9 mouse cellular contexts compared by ENCODE assay signal in genomic region chr4:45492681-45493081, GRCm38 (mm10). TPM values are rescaled to one million over a fixed set of nuclear protein-coding genes. Genes with fewer than 3 reads are reported as not detected.
DNase-seq lines count a peak whose midpoint lies in the region; ATAC-seq and TF ChIP-seq lines count a peak whose summit lies in the region.
"Had no signal": no experiment of that assay in that cellular context is flagged by ENCODE, and none has a peak within 500 bp of the region (broad histone marks: within the 10 kb centered on the region; RNA-seq: fewer than 3 reads in every experiment).

No protein-coding gene starts in this region.

- H3K4me2 ChIP-seq in hindbrain, embryonic 12.5 days (replicated peaks) = 0 out of 2 replicates have a peak overlapping the region, but pooled peaks have one; percentile 3
- H3K4me2 ChIP-seq in hindbrain, embryonic 16.5 days (ENCODE audit: low read length) = no peak overlapping the region
- H3K4me2 ChIP-seq in forebrain, postnatal 0 days (ENCODE audit: low read depth) = no peak overlapping the region
- no peak overlapping the region for H3K4me2 ChIP-seq in liver, postnatal 0 days (ENCODE audit: low read depth, low read length)
- H3K4me2 ChIP-seq in neural tube, embryonic 15.5 days = no peak overlapping the region

- no peak overlapping the region for H3K4me3 ChIP-seq in hindbrain, embryonic 12.5 days
- no peak overlapping the region for H3K4me3 ChIP-seq in hindbrain, embryonic 16.5 days (ENCODE audit: low read length)
- H3K4me3 ChIP-seq in embryonic facial prominence, embryonic 10.5 days = peak overlapping the region; percentile 26; the same call in 1 of the 2 replicates
- no peak overlapping the region for H3K4me3 ChIP-seq in forebrain, postnatal 0 days (ENCODE audit: low read depth, low read length)
- H3K4me3 ChIP-seq in liver, postnatal 0 days (ENCODE audit: low read depth, low read length) = no peak overlapping the region
- H3K4me3 ChIP-seq in neural tube, embryonic 15.5 days (replicated peaks) = no peak overlapping the region

- intact Hi-C loops in left cerebral cortex, postnatal 10 days (cut with DNase I) = no loop called here

- no peak for ATAC-seq in hindbrain, embryonic 12.5 days (ENCODE audit: low FRiP score)
- no peak for ATAC-seq in hindbrain, embryonic 16.5 days
- no peak for ATAC-seq in forebrain, postnatal 0 days
- no peak for ATAC-seq in liver, postnatal 0 days
- no peak for ATAC-seq in cerebellum, adult (ENCODE audit: insufficient number of reproducible peaks, low FRiP score, low TSS enrichment)
- ATAC-seq in neural tube, embryonic 15.5 days (ENCODE audit: low FRiP score) = no peak

- H3K36me3 ChIP-seq in hindbrain, embryonic 12.5 days = no peaks in the 10 kb centered on the region
- H3K36me3 ChIP-seq in hindbrain, embryonic 16.5 days (ENCODE audit: control insufficient read depth, insufficient read depth, low read length) = no peaks in the 10 kb centered on the region
- peaks cover 6% of the 10 kb centered on the region for H3K36me3 ChIP-seq in embryonic facial prominence, embryonic 10.5 days (replicated peaks)
- no peaks in the 10 kb centered on the region; the same call in 1 of the 2 replicates for H3K36me3 ChIP-seq in forebrain, postnatal 0 days (ENCODE audit: insufficient read depth)
- 0 out of 2 replicates have a peak, but pooled peaks cover 4% of the 10 kb centered on the region for H3K36me3 ChIP-seq in liver, postnatal 0 days (replicated peaks; ENCODE audit: insufficient read depth, low read length)
- no peaks in the 10 kb centered on the region for H3K36me3 ChIP-seq in neural tube, embryonic 15.5 days

- peaks cover 95% of the 10 kb centered on the region for H3K4me1 ChIP-seq in hindbrain, embryonic 12.5 days
- H3K4me1 ChIP-seq in hindbrain, embryonic 16.5 days (ENCODE audit: control insufficient read depth, insufficient read depth, low read depth, low read length) = peaks cover 54% of the 10 kb centered on the region
- H3K4me1 ChIP-seq in embryonic facial prominence, embryonic 10.5 days = peaks cover 98% of the 10 kb centered on the region
- H3K4me1 ChIP-seq in forebrain, postnatal 0 days (ENCODE audit: insufficient read depth) = peaks cover 35% of the 10 kb centered on the region
- H3K4me1 ChIP-seq in liver, postnatal 0 days (ENCODE audit: insufficient read depth) = peaks cover 77% of the 10 kb centered on the region
- H3K4me1 ChIP-seq in neural tube, embryonic 15.5 days = peaks cover 85% of the 10 kb centered on the region

- no peak overlapping the region for H3K9ac ChIP-seq in hindbrain, embryonic 12.5 days
- no peak overlapping the region for H3K9ac ChIP-seq in hindbrain, embryonic 16.5 days (ENCODE audit: low read depth, low read length)
- no peak overlapping the region for H3K9ac ChIP-seq in forebrain, postnatal 0 days
- no peak overlapping the region for H3K9ac ChIP-seq in liver, postnatal 0 days (replicated peaks)
- H3K9ac ChIP-seq in neural tube, embryonic 15.5 days (replicated peaks) = no peak overlapping the region

- 0 out of 2 replicates have a peak overlapping the region, but pooled peaks have one; percentile 23 for H3K27ac ChIP-seq in hindbrain, embryonic 12.5 days
- H3K27ac ChIP-seq in hindbrain, embryonic 16.5 days (ENCODE audit: low read depth, low read length) = no peak overlapping the region
- peak overlapping the region; percentile 80 for H3K27ac ChIP-seq in embryonic facial prominence, embryonic 10.5 days (replicated peaks)
- H3K27ac ChIP-seq in forebrain, postnatal 0 days (ENCODE audit: low read depth, low read length) = peak overlapping the region; percentile 29; the same call in 1 of the 2 replicates
- H3K27ac ChIP-seq in liver, postnatal 0 days (ENCODE audit: low read depth) = 0 out of 2 replicates have a peak overlapping the region, but pooled peaks have one; percentile 82
- no peak overlapping the region for H3K27ac ChIP-seq in neural tube, embryonic 15.5 days (replicated peaks)

- no peaks in the 10 kb centered on the region for H3K9me3 ChIP-seq in hindbrain, embryonic 12.5 days (replicated peaks)
- no peaks in the 10 kb centered on the region for H3K9me3 ChIP-seq in hindbrain, embryonic 16.5 days (ENCODE audit: control insufficient read depth, low read length)
- no peaks in the 10 kb centered on the region for H3K9me3 ChIP-seq in embryonic facial prominence, embryonic 10.5 days
- no peaks in the 10 kb centered on the region for H3K9me3 ChIP-seq in forebrain, postnatal 0 days (ENCODE audit: low read length)
- no peaks in the 10 kb centered on the region for H3K9me3 ChIP-seq in liver, postnatal 0 days (ENCODE audit: low read length)
- H3K9me3 ChIP-seq in neural tube, embryonic 15.5 days (replicated peaks) = no peaks in the 10 kb centered on the region

- peaks cover 13% of the 10 kb centered on the region; the same call in 1 of the 2 replicates for H3K27me3 ChIP-seq in hindbrain, embryonic 12.5 days
- no peaks in the 10 kb centered on the region for H3K27me3 ChIP-seq in hindbrain, embryonic 16.5 days (replicated peaks; ENCODE audit: control insufficient read depth, insufficient read depth, low read length)
- peaks cover 17% of the 10 kb centered on the region; the same call in 1 of the 2 replicates for H3K27me3 ChIP-seq in embryonic facial prominence, embryonic 10.5 days (replicated peaks; ENCODE audit: low read depth, poor library complexity, severe bottlenecking)
- H3K27me3 ChIP-seq in forebrain, postnatal 0 days (ENCODE audit: insufficient read depth, low read length) = no peaks in the 10 kb centered on the region
- H3K27me3 ChIP-seq in liver, postnatal 0 days (ENCODE audit: insufficient read depth, low read length) = no peaks in the 10 kb centered on the region
- H3K27me3 ChIP-seq in neural tube, embryonic 15.5 days (replicated peaks) = no peaks in the 10 kb centered on the region; the same call in 1 of the 2 replicates

- TF ChIP-seq EP300 in liver, postnatal 0 days (IDR thresholded peaks at IDR 0.05; ENCODE audit: low read depth) = no peak

- no peak for TF ChIP-seq CTCF in forebrain, postnatal 0 days (IDR thresholded peaks at IDR 0.05; ENCODE audit: low read depth)
- TF ChIP-seq CTCF in liver, postnatal 0 days (IDR thresholded peaks at IDR 0.05; ENCODE audit: low read depth) = no peak

- no peak for DNase-seq in embryonic facial prominence, embryonic 10.5 days (ENCODE audit: low spot score)
- no peak for DNase-seq in forebrain, postnatal 0 days
- no peak for DNase-seq in liver, postnatal 0 days
- no peak for DNase-seq in left cerebral cortex, postnatal 10 days (ENCODE audit: extremely low spot score in 1 of 2, low spot score in 2 of 2)
- DNase-seq: thymus, postnatal 14 days had no signal

- 29% methylated on average over 5 of the region's 5 CpGs for WGBS in hindbrain, embryonic 12.5 days
- 38% methylated on average over 5 of the region's 5 CpGs for WGBS in hindbrain, embryonic 16.5 days
- WGBS in embryonic facial prominence, embryonic 10.5 days = 23% methylated on average over 5 of the region's 5 CpGs
- WGBS in forebrain, postnatal 0 days = 49% methylated on average over 5 of the region's 5 CpGs
- 29% methylated on average over 5 of the region's 5 CpGs for WGBS in liver, postnatal 0 days (ENCODE audit: insufficient replicate concordance)
- WGBS in neural tube, embryonic 15.5 days = 49% methylated on average over 5 of the region's 5 CpGs

RNA-seq across cellular contexts. Expression of gene Shb, which starts 39.6 kb away (rescaled TPM):
- 10.0 and 10.1 TPM in 2 replicates for polyA plus RNA-seq in hindbrain, embryonic 12.5 days (2016; fragmentation: Nextera tagmentation; extraction: Ambion mirVana)
- 2.6 and 3.8 TPM in 2 replicates for polyA plus RNA-seq in hindbrain, embryonic 16.5 days (2015; fragmentation: Nextera tagmentation; extraction: Ambion mirVana)
- polyA plus RNA-seq in embryonic facial prominence, embryonic 10.5 days (2016; fragmentation: Nextera tagmentation; extraction: Ambion mirVana) = 3.9 and 4.9 TPM in 2 replicates
- 26.7 and 32.6 TPM in 2 replicates for total RNA-seq in forebrain, postnatal 0 days (2014; rRNA removed)
- polyA plus RNA-seq in forebrain, postnatal 0 days (2015; fragmentation: Nextera tagmentation; extraction: Ambion mirVana) = 8.5 and 8.6 TPM in 2 replicates
- polyA plus RNA-seq in liver, postnatal 0 days (2015; fragmentation: Nextera tagmentation; extraction: Ambion mirVana) = 2.5 and 3.2 TPM in 2 replicates
- 10 to 100 TPM; 13.1 to 18.7 TPM for total RNA-seq in left cerebral cortex, postnatal 10 days (2021)
- polyA plus RNA-seq in neural tube, embryonic 15.5 days (2015; fragmentation: Nextera tagmentation; extraction: Ambion mirVana) = 3.9 and 4.7 TPM in 2 replicates

Comparison
In these comparisons a context has a peak if more than half of its experiments do, and no peak if none do; other contexts are left out.
1. H3K27ac ChIP-seq: peak in hindbrain, embryonic 12.5 days (single experiment), embryonic facial prominence, embryonic 10.5 days (single experiment), forebrain, postnatal 0 days (single experiment) and liver, postnatal 0 days (single experiment); none in hindbrain, embryonic 16.5 days (single experiment) and neural tube, embryonic 15.5 days (single experiment).